Mouse (Mus musculus) bone marrow macrophage, adult 2 months (primary cell): ENCODE measurements around the gene Vkorc1l1.

Experiments
- CTCF ChIP-seq: IDR thresholded peaks from 2 replicates; pipeline ENCODE4 v1.5.1; 2012; ENCODE audit warnings: low read depth, mild to moderate bottlenecking, low read length, moderate library complexity
- POLR2A ChIP-seq: IDR thresholded peaks from 2 replicates; pipeline ENCODE4 v1.6.1; 2012; ENCODE audit warnings: mild to moderate bottlenecking, low read depth, low read length, borderline replicate concordance

DNA sequence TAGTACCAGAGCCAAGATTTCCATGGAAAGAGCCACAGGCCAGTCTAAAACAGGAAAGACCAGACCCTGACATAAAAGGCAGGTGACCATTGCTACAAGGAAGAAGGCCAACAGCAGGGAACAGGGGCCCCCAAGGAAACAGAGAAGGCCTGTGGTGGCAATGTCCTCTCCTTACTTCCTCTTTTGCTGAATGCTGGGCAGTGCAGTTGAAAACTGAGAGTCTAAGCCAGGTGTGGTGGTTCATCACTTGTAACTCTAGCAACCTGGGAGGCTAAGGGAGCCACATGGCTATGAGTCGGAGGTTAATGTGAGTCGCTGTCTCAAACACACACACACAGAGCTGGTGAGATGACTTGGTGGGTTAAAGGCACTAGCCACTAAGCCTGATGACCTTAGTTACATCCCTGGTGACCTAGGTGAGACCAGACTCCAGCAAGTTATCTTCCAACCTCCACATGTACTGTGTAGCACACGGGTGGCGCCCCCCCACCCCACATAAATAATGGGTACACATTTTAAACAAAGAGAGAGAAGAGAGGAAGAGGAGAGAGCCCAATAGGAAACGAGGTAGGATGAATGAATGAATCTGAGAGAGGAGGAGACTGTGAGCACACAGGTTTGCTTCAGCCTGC lies 59.7 kb downstream of the Vkorc1l1 start:
- TF ChIP-seq POLR2A: no peak
- no peak for TF ChIP-seq CTCF
